Comparison of ENCODE assay signal across 14 mouse cellular contexts in genomic region chr1:61221131-61221530, GRCm38 (mm10).
DNase-seq lines count a peak whose midpoint lies in the region; ATAC-seq and TF ChIP-seq lines count a peak whose summit lies in the region.
"Had no signal": no experiment of that assay in that cellular context is flagged by ENCODE, and none has a peak within 500 bp of the region (broad histone marks: within the 10 kb centered on the region; RNA-seq: fewer than 3 reads in every experiment).

No protein-coding gene starts in this region.

- TF ChIP-seq CTCF in liver, adult 2 months (IDR thresholded peaks at IDR 0.05; ENCODE audit: low read depth, low read length): no peak

- H3K27ac ChIP-seq in heart, embryonic 14.5 days (replicated peaks in 1 of 2; ENCODE audit: control insufficient read depth in 1 of 2, insufficient read depth in 1 of 2, low read depth in 2 of 2, low read length in 2 of 2): peak overlapping the region in 1 of 2 experiments; percentile 60; a peak in 2 of 4 replicates
- H3K27ac ChIP-seq in heart, embryonic 12.5 days (ENCODE audit: poor library complexity, severe bottlenecking): no peak overlapping the region
- no peak overlapping the region for H3K27ac ChIP-seq in liver, adult 2 months (replicated peaks; ENCODE audit: insufficient read depth, low read depth, low read length)
- no peak overlapping the region for H3K27ac ChIP-seq in liver, embryonic 12.5 days
- H3K27ac ChIP-seq: forebrain, embryonic 10.5 days; hindbrain, embryonic 12.5 days; intestine, embryonic 15.5 days; lung, embryonic 15.5 days; neural tube, embryonic 13.5 days had no signal

- 6% methylated on average over 1 of the region's 1 CpGs for WGBS in heart, embryonic 14.5 days
- 16% methylated on average over 1 of the region's 1 CpGs for WGBS in heart, embryonic 12.5 days
- 52% methylated on average over 1 of the region's 1 CpGs for WGBS in liver, adult 2 months
- 33% methylated on average over 1 of the region's 1 CpGs for WGBS in liver, embryonic 12.5 days (ENCODE audit: insufficient replicate concordance)

- no peaks in the 10 kb centered on the region for H3K36me3 ChIP-seq in heart, embryonic 14.5 days (ENCODE audit: control insufficient read depth, insufficient read depth, low read length)
- H3K36me3 ChIP-seq in heart, embryonic 12.5 days: no peaks in the 10 kb centered on the region
- no peaks in the 10 kb centered on the region for H3K36me3 ChIP-seq in liver, adult 2 months (ENCODE audit: control insufficient read depth, insufficient read depth, low read length)
- H3K36me3 ChIP-seq in liver, embryonic 12.5 days: no peaks in the 10 kb centered on the region
- H3K36me3 ChIP-seq: forebrain, embryonic 10.5 days; hindbrain, embryonic 12.5 days; intestine, embryonic 15.5 days; lung, embryonic 15.5 days; neural tube, embryonic 13.5 days had no signal

- no peak for TF ChIP-seq POLR2A in liver, adult 2 months (IDR thresholded peaks at IDR 0.05; ENCODE audit: extremely low read depth, insufficient read depth, low read length)

- no peak for ATAC-seq in heart, embryonic 14.5 days (ENCODE audit: insufficient number of reproducible peaks, insufficient read depth, low FRiP score, low read depth)
- no peak for ATAC-seq in heart, embryonic 12.5 days (ENCODE audit: insufficient number of reproducible peaks, low FRiP score)
- ATAC-seq in liver, embryonic 12.5 days: no peak
- ATAC-seq: CD4-positive, CD25-positive, alpha-beta regulatory T cell, adult 4 months; intestine, embryonic 15.5 days had no signal

- H3K27me3 ChIP-seq in heart, embryonic 14.5 days (ENCODE audit: control insufficient read depth, insufficient read depth, low read length): no peaks in the 10 kb centered on the region
- H3K27me3 ChIP-seq in heart, embryonic 12.5 days (replicated peaks): no peaks in the 10 kb centered on the region
- H3K27me3 ChIP-seq in liver, adult 2 months (ENCODE audit: control insufficient read depth, insufficient read depth, low read length): no peaks in the 10 kb centered on the region
- H3K27me3 ChIP-seq in liver, embryonic 12.5 days (replicated peaks): no peaks in the 10 kb centered on the region
- H3K27me3 ChIP-seq: hindbrain, embryonic 12.5 days; intestine, embryonic 15.5 days; lung, embryonic 15.5 days; neural tube, embryonic 13.5 days had no signal

- peaks cover 4 to 14% of the 10 kb centered on the region in 2 experiments for H3K4me1 ChIP-seq in heart, embryonic 14.5 days (ENCODE audit: control insufficient read depth in 2 of 2, insufficient read depth in 2 of 2, low read length in 2 of 2)
- H3K4me1 ChIP-seq in heart, embryonic 12.5 days (replicated peaks): peaks cover 9% of the 10 kb centered on the region
- H3K4me1 ChIP-seq in liver, adult 2 months (ENCODE audit: control insufficient read depth, insufficient read depth, low read length): no peaks in the 10 kb centered on the region
- no peaks in the 10 kb centered on the region for H3K4me1 ChIP-seq in liver, embryonic 12.5 days
- H3K4me1 ChIP-seq: forebrain, embryonic 10.5 days; hindbrain, embryonic 12.5 days; intestine, embryonic 15.5 days; lung, embryonic 15.5 days; neural tube, embryonic 13.5 days had no signal

- H3K9me3 ChIP-seq in heart, embryonic 14.5 days (ENCODE audit: control insufficient read depth, low read length): no peaks in the 10 kb centered on the region
- H3K9me3 ChIP-seq in heart, embryonic 12.5 days (replicated peaks): no peaks in the 10 kb centered on the region
- no peaks in the 10 kb centered on the region for H3K9me3 ChIP-seq in liver, embryonic 12.5 days (replicated peaks)
- H3K9me3 ChIP-seq: forebrain, embryonic 10.5 days; hindbrain, embryonic 12.5 days; intestine, embryonic 15.5 days; lung, embryonic 15.5 days had no signal

- DNase-seq in liver, adult 2 months (ENCODE audit: extremely low read depth, low read depth, low spot score): peak; percentile 7
- peak; percentile 6 for DNase-seq in adrenal gland, postnatal 25 days
- DNase-seq in cerebellum, postnatal 36 days: peak; percentile 14 to 15
- DNase-seq in liver: no peak

- no peak overlapping the region for H3K4me3 ChIP-seq in heart, embryonic 14.5 days (ENCODE audit: control insufficient read depth in 1 of 2, insufficient read depth in 1 of 2, low read depth in 1 of 2, low read length in 2 of 2)
- no peak overlapping the region for H3K4me3 ChIP-seq in heart, embryonic 12.5 days
- H3K4me3 ChIP-seq in liver, adult 2 months (ENCODE audit: insufficient read depth, low read depth, low read length): no peak overlapping the region
- no peak overlapping the region for H3K4me3 ChIP-seq in liver, embryonic 12.5 days
- H3K4me3 ChIP-seq: forebrain, embryonic 10.5 days; hindbrain, embryonic 12.5 days; intestine, embryonic 15.5 days; lung, embryonic 15.5 days; neural tube, embryonic 13.5 days had no signal

- H3K79me2 ChIP-seq in liver, adult 2 months (ENCODE audit: control insufficient read depth, insufficient read depth, low read length): no peaks in the 10 kb centered on the region

- H3K9ac ChIP-seq in heart, embryonic 14.5 days (ENCODE audit: low read length): no peak overlapping the region
- H3K9ac ChIP-seq in heart, embryonic 12.5 days: no peak overlapping the region
- H3K9ac ChIP-seq in liver, adult 2 months (ENCODE audit: low read depth, low read length): no peak overlapping the region
- H3K9ac ChIP-seq in liver, embryonic 12.5 days: no peak overlapping the region
- H3K9ac ChIP-seq: hindbrain, embryonic 12.5 days; intestine, embryonic 15.5 days; lung, embryonic 15.5 days; neural tube, embryonic 13.5 days had no signal

- H3K4me2 ChIP-seq in heart, embryonic 14.5 days (ENCODE audit: low read length): peak overlapping the region; percentile 14
- H3K4me2 ChIP-seq in heart, embryonic 12.5 days: no peak overlapping the region
- H3K4me2 ChIP-seq in liver, embryonic 12.5 days: no peak overlapping the region
- H3K4me2 ChIP-seq: hindbrain, embryonic 12.5 days; intestine, embryonic 15.5 days; liver, embryonic 11.5 days; lung, embryonic 15.5 days; neural tube, embryonic 13.5 days had no signal
